Mouse (Mus musculus): ENCODE results near the gene Grid2ip. TPM values are rescaled to one million over a fixed set of nuclear protein-coding genes. Genes with fewer than 3 reads are reported as not detected.

The Grid2ip gene
- polyA plus RNA-seq, 1 experiment from 2014 or later, result 0.20 TPM

DNA sequence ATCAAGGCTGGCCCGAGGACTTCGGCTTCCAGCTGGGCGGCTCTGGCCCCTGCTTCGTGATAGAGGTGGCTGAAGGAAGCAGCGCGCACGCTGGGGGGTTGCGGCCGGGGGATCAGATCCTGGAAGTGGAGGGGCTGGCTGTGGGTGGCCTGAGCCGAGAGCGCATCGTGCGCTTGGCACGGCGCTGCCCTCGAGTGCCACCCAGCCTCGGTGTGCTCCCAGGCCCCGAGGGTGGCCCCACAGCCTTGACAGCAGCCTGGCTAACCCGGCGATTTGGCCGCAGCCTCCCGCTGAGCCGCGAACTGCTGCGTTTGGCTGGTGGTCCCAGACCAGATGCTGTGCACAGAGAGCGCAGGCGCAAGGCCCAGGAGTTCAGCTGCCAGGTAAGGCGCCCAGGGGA is 426 bp downstream of the Grid2ip start:
- Histone ChIP-seq H3K4me1 (ENCODE audit: control insufficient read depth, insufficient read depth, low read length) (no peaks in the 10 kb centered on the region), H3K9ac (ENCODE audit: low read depth, low read length) (no peak overlapping the region), H3K27ac (ENCODE audit: low read depth, low read length) (no peak overlapping the region), H3K36me3 (ENCODE audit: control insufficient read depth, insufficient read depth, low read length) (no peaks in the 10 kb centered on the region), H3K4me3 (ENCODE audit: low read length) (peak overlapping the region; percentile 4), H3K9me3 (ENCODE audit: control insufficient read depth, low read length) (peaks cover 2% of the 10 kb centered on the region; the same call in 1 of the 2 replicates), H3K4me2 (replicated peaks; ENCODE audit: low read depth, low read length) (peak overlapping the region; percentile 6), H3K27me3 (ENCODE audit: control insufficient read depth, insufficient read depth, low read length) (peaks cover 32% of the 10 kb centered on the region)
- 4% methylated on average over 23 of the region's 28 CpGs for WGBS
- ATAC-seq (ENCODE audit: low FRiP score, low TSS enrichment), result no peak

DNA sequence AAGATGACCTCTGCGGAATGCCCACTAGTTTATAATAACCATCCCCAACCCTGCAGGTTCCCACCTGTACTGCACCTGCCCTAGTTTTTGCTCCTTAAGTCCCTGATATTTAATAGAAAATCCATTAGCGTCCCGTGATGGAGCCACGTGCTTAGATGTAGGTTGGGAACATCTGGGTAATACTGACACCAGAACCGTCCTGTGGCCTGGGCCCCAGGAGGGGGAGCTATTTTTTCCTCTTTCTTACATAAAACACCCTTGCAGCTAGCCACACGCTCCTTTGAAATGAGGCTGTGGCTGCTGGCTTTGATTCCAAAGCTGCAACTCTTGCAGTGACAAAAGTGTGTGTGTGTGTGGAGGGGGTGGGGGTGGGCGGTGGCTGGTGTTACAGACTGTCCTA is 2.1 kb downstream of the Grid2ip start:
- Histone ChIP-seq H3K4me2 (replicated peaks; ENCODE audit: low read depth, low read length) (no peak overlapping the region), H3K27me3 (ENCODE audit: control insufficient read depth, insufficient read depth, low read length) (peaks cover 32% of the 10 kb centered on the region), H3K4me1 (ENCODE audit: control insufficient read depth, insufficient read depth, low read length) (0 out of 2 replicates have a peak, but pooled peaks cover 6% of the 10 kb centered on the region), H3K27ac (ENCODE audit: low read depth, low read length) (no peak overlapping the region), H3K9me3 (ENCODE audit: control insufficient read depth, low read length) (no peaks in the 10 kb centered on the region), H3K36me3 (ENCODE audit: control insufficient read depth, insufficient read depth, low read length) (no peaks in the 10 kb centered on the region), H3K9ac (ENCODE audit: low read depth, low read length) (no peak overlapping the region), H3K4me3 (ENCODE audit: low read length) (no peak overlapping the region)
- no peak for ATAC-seq (ENCODE audit: low FRiP score, low TSS enrichment)
- 43% methylated on average over 7 of the region's 7 CpGs for WGBS

DNA sequence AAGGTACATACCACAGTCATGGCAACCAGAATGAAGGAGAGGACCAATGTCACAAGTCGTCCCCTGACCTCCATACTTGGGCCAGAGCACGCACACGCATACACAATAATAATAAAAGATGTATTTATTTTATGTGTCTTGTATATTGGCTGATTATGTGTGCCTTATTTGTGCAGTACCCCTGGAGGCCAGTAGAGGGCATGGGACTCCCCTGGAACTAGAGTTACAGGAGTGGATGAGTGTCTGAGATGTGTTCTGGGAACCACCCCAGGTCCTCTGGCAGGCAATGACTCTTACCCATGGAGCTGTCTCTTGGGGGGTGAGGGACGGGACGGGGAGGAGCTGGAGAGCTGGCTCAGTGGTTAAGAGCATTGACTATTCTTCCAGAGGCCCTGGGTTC is 2.9 kb downstream of the Grid2ip start:
- 61% methylated on average over 5 of the region's 5 CpGs for WGBS
- Histone ChIP-seq H3K4me1 (ENCODE audit: control insufficient read depth, insufficient read depth, low read length) (0 out of 2 replicates have a peak, but pooled peaks cover 12% of the 10 kb centered on the region), H3K4me3 (ENCODE audit: low read length) (no peak overlapping the region), H3K27me3 (ENCODE audit: control insufficient read depth, insufficient read depth, low read length) (peaks cover 39% of the 10 kb centered on the region), H3K9me3 (ENCODE audit: control insufficient read depth, low read length) (no peaks in the 10 kb centered on the region), H3K4me2 (replicated peaks; ENCODE audit: low read depth, low read length) (no peak overlapping the region), H3K27ac (ENCODE audit: low read depth, low read length) (no peak overlapping the region), H3K36me3 (ENCODE audit: control insufficient read depth, insufficient read depth, low read length) (no peaks in the 10 kb centered on the region), H3K9ac (ENCODE audit: low read depth, low read length) (no peak overlapping the region)
- ATAC-seq (ENCODE audit: low FRiP score, low TSS enrichment), result no peak

DNA sequence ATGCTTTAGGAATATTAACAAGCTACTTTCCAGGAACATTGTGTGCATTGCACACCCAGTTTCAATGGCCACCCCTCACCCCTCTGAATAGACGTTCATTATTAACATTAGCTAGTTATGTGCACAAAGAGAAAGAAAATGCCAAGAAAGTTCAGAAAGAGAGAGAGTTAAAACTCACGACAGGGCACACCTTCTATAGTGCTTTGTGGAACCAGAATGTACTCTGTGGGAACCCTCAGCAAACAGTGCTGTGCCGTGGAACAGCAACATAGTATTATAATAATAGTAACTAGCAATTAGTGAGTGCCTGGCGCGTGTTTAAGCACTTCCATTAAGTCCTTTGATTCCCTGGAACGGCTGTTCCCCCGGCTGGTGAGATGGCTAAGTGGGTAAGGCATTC is 4.3 kb downstream of the Grid2ip start:
- peaks cover 31% of the 10 kb centered on the region for H3K27me3 ChIP-seq (ENCODE audit: control insufficient read depth, insufficient read depth, low read length)
- 0 out of 2 replicates have a peak, but pooled peaks cover 12% of the 10 kb centered on the region for H3K4me1 ChIP-seq (ENCODE audit: control insufficient read depth, insufficient read depth, low read length)
- H3K36me3 ChIP-seq (ENCODE audit: control insufficient read depth, insufficient read depth, low read length), result no peaks in the 10 kb centered on the region
- ATAC-seq (ENCODE audit: low FRiP score, low TSS enrichment), result no peak
- H3K9me3 ChIP-seq (ENCODE audit: control insufficient read depth, low read length), result no peaks in the 10 kb centered on the region
- 75% methylated on average over 7 of the region's 7 CpGs for WGBS
- no peak overlapping the region for H3K4me2 ChIP-seq (replicated peaks; ENCODE audit: low read depth, low read length)
- H3K9ac ChIP-seq (ENCODE audit: low read depth, low read length), result no peak overlapping the region
- no peak overlapping the region for H3K4me3 ChIP-seq (ENCODE audit: low read length)
- H3K27ac ChIP-seq (ENCODE audit: low read depth, low read length), result no peak overlapping the region

DNA sequence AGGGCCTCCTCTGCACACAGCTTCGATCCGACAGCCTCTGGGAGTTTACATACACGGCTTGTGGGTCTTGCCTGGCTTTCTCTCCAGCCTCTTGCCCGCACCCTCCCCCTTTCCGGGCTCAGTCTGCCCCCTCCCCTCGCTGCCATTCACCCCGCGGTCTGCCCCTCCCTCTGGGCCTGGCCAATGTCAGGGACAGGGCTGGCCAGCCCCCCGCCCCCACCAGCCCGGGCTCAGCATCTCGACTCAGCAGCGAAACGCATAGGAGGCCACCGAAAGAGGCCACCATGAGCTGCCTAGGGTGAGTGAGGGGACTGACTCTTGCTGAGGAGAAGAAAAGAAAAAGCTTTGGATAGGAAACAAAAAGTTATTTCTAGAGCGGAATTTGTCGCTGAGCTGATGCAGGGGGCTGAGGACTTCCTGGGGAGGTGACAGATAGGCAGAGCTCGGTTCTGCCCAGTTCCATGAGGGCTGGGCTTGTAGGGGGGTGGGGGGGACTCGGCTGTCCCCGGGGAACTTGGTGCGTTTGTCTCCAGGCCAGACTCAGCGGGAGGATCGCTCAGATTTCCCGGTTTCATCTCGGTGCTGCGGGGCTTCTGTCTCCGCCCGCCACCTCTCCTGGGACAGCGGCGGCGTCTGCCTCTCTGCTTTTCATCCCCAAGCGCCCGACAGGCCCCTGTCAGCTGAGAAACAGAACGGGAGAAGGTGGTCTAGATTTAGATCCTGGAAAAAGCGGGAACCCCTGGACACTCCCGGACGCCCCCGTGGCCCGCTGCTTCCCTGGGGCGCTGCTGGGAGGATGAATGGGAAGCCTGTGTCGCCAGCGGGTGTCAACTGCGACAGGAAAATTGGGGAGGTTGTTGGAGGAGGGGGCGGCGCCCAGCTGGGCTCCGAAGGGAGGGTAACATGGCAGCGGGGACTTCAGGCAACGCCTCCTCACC is 6.8 kb downstream of the Grid2ip start:
- H3K9ac ChIP-seq (ENCODE audit: low read depth, low read length), result peak overlapping the region; percentile 60

DNA sequence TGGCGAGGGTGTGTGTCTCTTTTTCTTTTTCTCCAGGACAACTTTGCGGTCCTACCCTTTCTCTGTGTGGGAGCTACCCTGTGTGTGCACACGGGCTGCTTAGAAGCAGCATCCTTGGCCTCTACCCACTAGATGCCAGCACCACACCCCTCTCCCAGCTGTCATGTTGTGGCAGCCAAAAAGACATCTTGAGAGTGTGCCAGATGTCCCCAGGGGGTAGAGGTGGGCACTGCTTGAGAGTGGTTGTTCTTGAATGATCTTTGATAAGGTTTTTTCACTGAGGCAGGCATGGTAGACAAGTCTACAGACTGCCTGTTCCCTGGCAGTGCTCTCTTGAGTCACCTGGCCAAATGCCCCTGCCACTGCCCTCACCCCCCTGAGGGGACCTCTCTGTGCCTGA is 10.8 kb downstream of the Grid2ip start:
- Histone ChIP-seq H3K4me3 (ENCODE audit: low read length) (no peak overlapping the region), H3K27ac (ENCODE audit: low read depth, low read length) (no peak overlapping the region), H3K4me1 (ENCODE audit: control insufficient read depth, insufficient read depth, low read length) (0 out of 2 replicates have a peak, but pooled peaks cover 18% of the 10 kb centered on the region), H3K9me3 (ENCODE audit: control insufficient read depth, low read length) (no peaks in the 10 kb centered on the region), H3K36me3 (ENCODE audit: control insufficient read depth, insufficient read depth, low read length) (no peaks in the 10 kb centered on the region), H3K27me3 (ENCODE audit: control insufficient read depth, insufficient read depth, low read length) (peaks cover 62% of the 10 kb centered on the region), H3K9ac (ENCODE audit: low read depth, low read length) (no peak overlapping the region), H3K4me2 (replicated peaks; ENCODE audit: low read depth, low read length) (no peak overlapping the region)
- 73% methylated on average over 3 of the region's 3 CpGs for WGBS
- no peak for ATAC-seq (ENCODE audit: low FRiP score, low TSS enrichment)

More for the DNA sequence above, 6.8 kb downstream of the Grid2ip start:
- H3K27me3 ChIP-seq (ENCODE audit: control insufficient read depth, insufficient read depth, low read length), result peaks cover 28% of the 10 kb centered on the region
- peak overlapping the region; percentile 49 for H3K4me3 ChIP-seq (ENCODE audit: low read length)
- no peaks in the 10 kb centered on the region for H3K36me3 ChIP-seq (ENCODE audit: control insufficient read depth, insufficient read depth, low read length)
- WGBS, result under 1% methylated on average over 47 of the region's 47 CpGs
- H3K27ac ChIP-seq (ENCODE audit: low read depth, low read length), result no peak overlapping the region
- H3K4me2 ChIP-seq (replicated peaks; ENCODE audit: low read depth, low read length), result peak overlapping the region; percentile 93
- no peaks in the 10 kb centered on the region for H3K9me3 ChIP-seq (ENCODE audit: control insufficient read depth, low read length)
- 0 out of 2 replicates have a peak, but pooled peaks cover 12% of the 10 kb centered on the region for H3K4me1 ChIP-seq (ENCODE audit: control insufficient read depth, insufficient read depth, low read length)
- ATAC-seq (ENCODE audit: low FRiP score, low TSS enrichment), result peak; percentile 77

DNA sequence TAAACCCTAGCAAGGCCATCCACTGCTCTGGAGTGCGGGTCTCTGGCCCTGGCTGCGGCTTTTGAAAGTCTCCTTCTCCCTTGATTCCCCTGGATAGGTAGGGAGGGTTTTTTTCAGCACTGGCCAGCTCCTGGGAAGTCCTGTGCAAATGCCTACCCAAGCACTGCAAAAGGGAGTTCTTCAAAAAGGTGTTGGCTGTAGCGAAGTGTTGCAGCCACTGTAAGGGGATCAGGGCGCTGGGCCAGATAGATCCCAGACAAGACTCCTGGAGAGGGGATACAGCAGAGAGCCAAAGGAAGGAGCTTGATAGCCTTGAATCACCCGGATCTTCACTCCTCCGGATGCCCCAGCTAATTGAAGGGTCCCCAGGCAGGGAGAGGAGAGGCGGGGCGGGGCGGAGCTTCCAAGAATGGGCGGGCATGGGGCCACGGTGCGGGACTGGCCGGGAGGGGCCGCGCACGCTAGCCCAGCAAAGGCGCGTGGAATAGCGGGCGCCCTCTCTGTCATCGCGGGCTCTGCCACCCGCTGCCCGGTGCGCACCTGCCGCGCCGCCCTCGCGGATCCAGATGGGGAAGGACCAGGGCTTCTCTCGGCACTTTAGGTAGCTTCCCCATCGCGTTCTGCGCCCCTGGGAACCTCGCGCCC is 12.6 kb downstream of the Grid2ip start:
- Histone ChIP-seq H3K9me3 (ENCODE audit: control insufficient read depth, low read length) (no peaks in the 10 kb centered on the region), H3K27me3 (ENCODE audit: control insufficient read depth, insufficient read depth, low read length) (peaks cover 76% of the 10 kb centered on the region), H3K4me1 (ENCODE audit: control insufficient read depth, insufficient read depth, low read length) (0 out of 2 replicates have a peak, but pooled peaks cover 6% of the 10 kb centered on the region), H3K4me3 (ENCODE audit: low read length) (peak overlapping the region; percentile 30), H3K4me2 (replicated peaks; ENCODE audit: low read depth, low read length) (peak overlapping the region; percentile 42), H3K36me3 (ENCODE audit: control insufficient read depth, insufficient read depth, low read length) (no peaks in the 10 kb centered on the region), H3K9ac (ENCODE audit: low read depth, low read length) (no peak overlapping the region), H3K27ac (ENCODE audit: low read depth, low read length) (no peak overlapping the region)
- 1% methylated on average over 36 of the region's 36 CpGs for WGBS
- no peak for ATAC-seq (ENCODE audit: low FRiP score, low TSS enrichment)

DNA sequence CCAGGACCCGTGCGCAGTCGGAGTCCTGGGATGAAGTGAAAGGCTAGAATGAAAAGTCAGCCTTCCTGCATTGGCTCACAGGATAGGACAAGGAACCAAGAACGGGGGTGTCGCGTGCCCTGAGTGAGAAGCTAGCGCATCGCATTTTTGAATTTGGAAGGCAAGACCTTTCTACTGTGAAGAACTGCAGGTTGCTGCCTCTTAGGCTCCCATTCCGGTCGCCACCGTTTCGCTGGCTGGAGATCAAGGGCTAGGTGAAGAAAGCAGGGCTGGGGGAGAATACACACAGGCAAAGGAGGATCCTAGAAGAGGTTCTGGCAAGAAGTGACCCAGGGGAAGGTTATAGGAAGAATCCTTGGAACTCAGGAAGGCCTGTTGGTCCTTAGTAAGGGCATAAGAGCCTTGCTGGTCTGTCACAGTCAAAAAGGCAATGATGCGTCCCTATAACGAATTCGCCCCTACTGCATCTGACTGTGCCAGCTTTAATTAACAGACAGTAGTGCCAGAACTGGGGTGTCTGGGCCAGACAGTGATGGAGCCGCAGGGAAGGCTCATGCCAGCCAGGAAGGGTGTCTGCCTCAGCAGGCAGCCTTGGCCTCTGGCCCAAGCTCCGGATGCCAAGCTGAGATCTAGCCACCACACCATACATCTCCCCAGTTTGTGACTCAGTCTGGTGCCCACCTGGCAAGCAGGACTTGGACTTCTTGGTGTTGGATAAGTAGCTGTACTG is 13.4 kb downstream of the Grid2ip start:
- peak overlapping the region; percentile 30 for H3K4me3 ChIP-seq (ENCODE audit: low read length)
- H3K9ac ChIP-seq (ENCODE audit: low read depth, low read length), result no peak overlapping the region
- WGBS, result 25% methylated on average over 17 of the region's 17 CpGs
- no peaks in the 10 kb centered on the region for H3K9me3 ChIP-seq (ENCODE audit: control insufficient read depth, low read length)
- no peaks in the 10 kb centered on the region for H3K36me3 ChIP-seq (ENCODE audit: control insufficient read depth, insufficient read depth, low read length)
- H3K27ac ChIP-seq (ENCODE audit: low read depth, low read length), result no peak overlapping the region
- peak overlapping the region; percentile 42 for H3K4me2 ChIP-seq (replicated peaks; ENCODE audit: low read depth, low read length)
- no peak for ATAC-seq (ENCODE audit: low FRiP score, low TSS enrichment)
- H3K27me3 ChIP-seq (ENCODE audit: control insufficient read depth, insufficient read depth, low read length), result peaks cover 79% of the 10 kb centered on the region
- 0 out of 2 replicates have a peak, but pooled peaks cover 6% of the 10 kb centered on the region for H3K4me1 ChIP-seq (ENCODE audit: control insufficient read depth, insufficient read depth, low read length)
